ENCODE assay signal across 17 mouse cellular contexts in genomic region chr2:33759447-33759846, GRCm38 (mm10).
A peak's percentile ranks its signal among the peaks of the same experiment; 100 is the strongest.
DNase-seq lines count a peak whose midpoint lies in the region; ATAC-seq and TF ChIP-seq lines count a peak whose summit lies in the region.
"Had no signal": no experiment of that assay in that cellular context is flagged by ENCODE, and none has a peak within 500 bp of the region (broad histone marks: within the 10 kb centered on the region; RNA-seq: fewer than 3 reads in every experiment).

No protein-coding gene starts in this region.

- peak overlapping the region; percentile 80 for H3K27ac ChIP-seq in forebrain, embryonic 15.5 days (replicated peaks)
- peak overlapping the region; percentile 22; the same call in 1 of the 2 replicates for H3K27ac ChIP-seq in midbrain, embryonic 12.5 days (replicated peaks)
- H3K27ac ChIP-seq in olfactory bulb, adult 2 months (ENCODE audit: insufficient read depth, low read depth, low read length): peak overlapping the region; percentile 99
- no peak overlapping the region for H3K27ac ChIP-seq in heart, embryonic 12.5 days (ENCODE audit: poor library complexity, severe bottlenecking)
- H3K27ac ChIP-seq: heart, embryonic 10.5 days; liver, embryonic 12.5 days had no signal

- TF ChIP-seq CTCF in olfactory bulb, adult 2 months (IDR thresholded peaks at IDR 0.05; ENCODE audit: insufficient read depth, low read depth, low read length): no peak

- DNase-seq in retina, postnatal 1 day: peak; percentile 53
- DNase-seq in retina, embryonic 14.5 days (ENCODE audit: low spot score): no peak
- DNase-seq in adrenal gland, postnatal 25 days: no peak
- DNase-seq in urinary bladder, adult 2 months (ENCODE audit: low spot score): no peak
- DNase-seq: cerebellum, postnatal 10 days; heart, postnatal 10 days; kidney, adult 2 months; kidney, postnatal 25 days; lung, adult 2 months; lung, postnatal 36 days; thymus, postnatal 25 days had no signal

- no peak overlapping the region; the same call in 1 of the 2 replicates for H3K9ac ChIP-seq in forebrain, embryonic 15.5 days (replicated peaks)
- H3K9ac ChIP-seq in midbrain, embryonic 12.5 days (replicated peaks): no peak overlapping the region
- no peak overlapping the region for H3K9ac ChIP-seq in heart, embryonic 12.5 days
- H3K9ac ChIP-seq: liver, embryonic 12.5 days had no signal

- TF ChIP-seq POLR2A in olfactory bulb, adult 2 months (IDR thresholded peaks at IDR 0.05; ENCODE audit: insufficient read depth, low read depth, low read length): no peak

- 10% methylated on average over 10 of the region's 10 CpGs for WGBS in forebrain, embryonic 15.5 days
- 56% methylated on average over 10 of the region's 10 CpGs for WGBS in midbrain, embryonic 12.5 days
- WGBS in olfactory bulb, adult 2 months: 17% methylated on average over 10 of the region's 10 CpGs
- WGBS in heart, embryonic 12.5 days: 73% methylated on average over 10 of the region's 10 CpGs

- no peak overlapping the region for H3K4me3 ChIP-seq in forebrain, embryonic 15.5 days
- no peak overlapping the region for H3K4me3 ChIP-seq in midbrain, embryonic 12.5 days
- no peak overlapping the region for H3K4me3 ChIP-seq in olfactory bulb, adult 2 months (ENCODE audit: insufficient read depth, low read depth, low read length)
- no peak overlapping the region for H3K4me3 ChIP-seq in heart, embryonic 12.5 days
- H3K4me3 ChIP-seq: heart, embryonic 10.5 days; liver, embryonic 12.5 days had no signal

- no peak overlapping the region for H3K4me2 ChIP-seq in forebrain, embryonic 15.5 days (replicated peaks)
- no peak overlapping the region for H3K4me2 ChIP-seq in midbrain, embryonic 12.5 days (replicated peaks)
- no peak overlapping the region for H3K4me2 ChIP-seq in heart, embryonic 12.5 days
- H3K4me2 ChIP-seq: liver, embryonic 12.5 days had no signal

- H3K4me1 ChIP-seq in forebrain, embryonic 15.5 days: peaks cover 53% of the 10 kb centered on the region
- peaks cover 43% of the 10 kb centered on the region for H3K4me1 ChIP-seq in midbrain, embryonic 12.5 days
- H3K4me1 ChIP-seq in olfactory bulb, adult 2 months (ENCODE audit: control insufficient read depth, insufficient read depth, low read length): peaks cover 67% of the 10 kb centered on the region
- peaks cover 19% of the 10 kb centered on the region for H3K4me1 ChIP-seq in heart, embryonic 12.5 days (replicated peaks)

- H3K9me3 ChIP-seq in forebrain, embryonic 15.5 days: no peaks in the 10 kb centered on the region
- H3K9me3 ChIP-seq in midbrain, embryonic 12.5 days: no peaks in the 10 kb centered on the region
- no peaks in the 10 kb centered on the region for H3K9me3 ChIP-seq in heart, embryonic 12.5 days (replicated peaks)
- H3K9me3 ChIP-seq: heart, embryonic 10.5 days; liver, embryonic 12.5 days had no signal

- H3K36me3 ChIP-seq in forebrain, embryonic 15.5 days: peaks cover 3% of the 10 kb centered on the region; the same call in 1 of the 2 replicates
- peaks cover 21% of the 10 kb centered on the region; the same call in 1 of the 2 replicates for H3K36me3 ChIP-seq in midbrain, embryonic 12.5 days
- H3K36me3 ChIP-seq in heart, embryonic 12.5 days: no peaks in the 10 kb centered on the region
- H3K36me3 ChIP-seq: heart, embryonic 10.5 days had no signal

- H3K27me3 ChIP-seq in forebrain, embryonic 15.5 days: no peaks in the 10 kb centered on the region
- peaks cover 3% of the 10 kb centered on the region; the same call in 1 of the 2 replicates for H3K27me3 ChIP-seq in midbrain, embryonic 12.5 days
- H3K27me3 ChIP-seq in heart, embryonic 12.5 days (replicated peaks): no peaks in the 10 kb centered on the region
- H3K27me3 ChIP-seq: liver, embryonic 12.5 days had no signal

- peak; percentile 55 for ATAC-seq in forebrain, embryonic 15.5 days (replicated peaks)
- ATAC-seq in midbrain, embryonic 12.5 days (ENCODE audit: low FRiP score, low read depth): no peak
- ATAC-seq in heart, embryonic 12.5 days (ENCODE audit: insufficient number of reproducible peaks, low FRiP score): no peak
- ATAC-seq: liver, embryonic 12.5 days had no signal
